Mouse (Mus musculus) cerebellum, adult 2 months (tissue): Measurements from ENCODE around the gene Hist1h4h.

Experiments used
- CTCF ChIP-seq: fragments of 200-500 bp; IDR thresholded peaks from 2 replicates; pipeline ENCODE4 v1.5.1; 2011; ENCODE audit warnings: low read depth, mild to moderate bottlenecking, control low read depth, low read length, moderate library complexity, borderline replicate concordance; ENCODE audit not compliant: insufficient read depth
- POLR2A ChIP-seq: fragments of 200-500 bp; IDR thresholded peaks from 2 replicates; pipeline ENCODE4 v1.6.1; 2011; ENCODE audit warnings: low read length, control low read depth, borderline replicate concordance; ENCODE audit not compliant: insufficient read depth

DNA sequence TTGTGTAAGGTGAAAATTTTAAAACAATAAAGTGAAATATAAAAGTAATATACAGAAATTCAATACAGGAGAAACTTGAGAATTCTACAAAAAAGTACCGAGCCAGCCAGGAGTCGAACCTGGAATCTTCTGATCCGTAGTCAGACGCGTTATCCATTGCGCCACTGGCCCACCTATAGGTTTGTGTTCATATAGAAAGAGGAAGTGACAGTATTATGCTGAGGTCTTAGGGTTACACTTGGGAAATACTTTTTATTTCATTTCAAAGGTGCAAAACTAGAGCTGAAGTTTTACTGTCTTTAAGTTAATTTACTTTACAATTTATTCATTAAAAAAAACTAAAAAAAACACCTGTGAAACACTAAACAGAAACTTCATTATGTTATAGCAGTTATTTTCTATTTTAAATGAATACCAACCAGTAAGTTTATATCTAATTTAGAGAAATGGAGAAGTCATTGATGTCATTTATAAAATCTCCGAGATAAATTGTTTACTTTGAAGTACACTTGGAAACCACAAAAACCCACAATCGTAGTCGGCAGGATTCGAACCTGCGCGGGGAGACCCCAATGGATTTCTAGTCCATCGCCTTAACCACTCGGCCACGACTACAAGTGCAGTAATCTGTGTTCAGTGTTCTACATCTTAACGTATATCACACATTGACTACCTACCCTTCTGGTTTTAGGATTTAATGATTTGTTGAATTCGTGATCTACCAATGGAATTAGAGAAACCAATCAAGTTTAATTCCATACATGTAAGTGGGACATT lies 30.2 kb upstream of the Hist1h4h start:
- TF ChIP-seq POLR2A, result no peak
- no peak for TF ChIP-seq CTCF
